Mouse (Mus musculus) adipocyte (in vitro differentiated cells): Measurements from ENCODE around the gene Btbd19.

Source experiments
- DNase-seq: peaks from one replicate; pipeline ENCODE4 v3.0.0-alpha.2; 2016; ENCODE audit warnings: low spot score

Gene Btbd19

GRCm38 (mm10) chr4:117113237-117113636 is 12.3 kb downstream of the Btbd19 start:
- no peak for DNase-seq

- DNase-seq = no peak
Measured at GRCm38 (mm10) chr4:117110985-117111384, 14.5 kb downstream of the Btbd19 start.

GRCm38 (mm10) chr4:117110249-117110648 is 15.3 kb downstream of the Btbd19 start:
- no peak for DNase-seq

- no peak for DNase-seq
Measured at GRCm38 (mm10) chr4:117109330-117109729, 16.2 kb downstream of the Btbd19 start.

GRCm38 (mm10) chr4:117108524-117108849 is 17.0 kb downstream of the Btbd19 start:
- no peak for DNase-seq

GRCm38 (mm10) chr4:117107813-117108523 is 17.6 kb downstream of the Btbd19 start:
- DNase-seq = no peak

GRCm38 (mm10) chr4:117105127-117105526 is 20.4 kb downstream of the Btbd19 start:
- DNase-seq = no peak

GRCm38 (mm10) chr4:117104672-117105071 is 20.9 kb downstream of the Btbd19 start:
- DNase-seq = no peak

GRCm38 (mm10) chr4:117101218-117101617 is 24.3 kb downstream of the Btbd19 start:
- DNase-seq = no peak

- no peak for DNase-seq
Measured at GRCm38 (mm10) chr4:117100036-117100435, 25.5 kb downstream of the Btbd19 start.

GRCm38 (mm10) chr4:117098764-117099036 is 26.8 kb downstream of the Btbd19 start:
- DNase-seq = no peak

GRCm38 (mm10) chr4:117097969-117098763 is 27.4 kb downstream of the Btbd19 start:
- peak; percentile 73 for DNase-seq

- peak; percentile 67 for DNase-seq
Measured at GRCm38 (mm10) chr4:117096666-117097065, 28.9 kb downstream of the Btbd19 start.

- peak; percentile 79 for DNase-seq
Measured at GRCm38 (mm10) chr4:117095551-117096452, 29.7 kb downstream of the Btbd19 start, which contains the start of gene Ptch2. TSS of gene Ptch2 (plus strand) at chr4:117096075.

GRCm38 (mm10) chr4:117094626-117095361 is 30.7 kb downstream of the Btbd19 start:
- peak; percentile 85 for DNase-seq

GRCm38 (mm10) chr4:117090586-117090985 is 34.9 kb downstream of the Btbd19 start:
- no peak for DNase-seq

GRCm38 (mm10) chr4:117087948-117088640 is 37.4 kb downstream of the Btbd19 start:
- DNase-seq = no peak

GRCm38 (mm10) chr4:117071183-117071582 is 54.3 kb downstream of the Btbd19 start:
- no peak for DNase-seq

- no peak for DNase-seq
Measured at GRCm38 (mm10) chr4:117070624-117071023, 54.9 kb downstream of the Btbd19 start.

- no peak for DNase-seq
Measured at GRCm38 (mm10) chr4:117069647-117070046, 55.9 kb downstream of the Btbd19 start.
